In genomic region chr7:142714783-142715498, GRCm38 (mm10) we compare ENCODE assay signal across 8 mouse cellular contexts. TPM values are rescaled to one million over a fixed set of nuclear protein-coding genes. Genes with fewer than 3 reads are reported as not detected.
DNase-seq lines count a peak whose midpoint lies in the region; ATAC-seq and TF ChIP-seq lines count a peak whose summit lies in the region.

No protein-coding gene starts in this region.

- peak; percentile 5 to 36 for DNase-seq in urinary bladder, postnatal 36 days (ENCODE audit: low spot score in 2 of 2)
- no peak for DNase-seq in urinary bladder, adult 2 months (ENCODE audit: low spot score)
- DNase-seq in cerebellum, postnatal 10 days: peak; percentile 81 to 83
- DNase-seq in gastrocnemius, adult 8-10 months (ENCODE audit: low spot score in 2 of 2): peak; percentile 8 to 13
- peak; percentile 79 for DNase-seq in limb, embryonic 11.5 days (ENCODE audit: low spot score)
- peak; percentile 64 for DNase-seq in stomach, postnatal 0 days (ENCODE audit: low spot score)

- H3K4me1 ChIP-seq in intestine, embryonic 15.5 days (replicated peaks): 0 out of 2 replicates have a peak, but pooled peaks cover 3% of the 10 kb centered on the region
- no peaks in the 10 kb centered on the region for H3K4me1 ChIP-seq in limb, embryonic 11.5 days (ENCODE audit: control insufficient read depth, insufficient read depth, low read length)
- no peaks in the 10 kb centered on the region; the same call in 1 of the 2 replicates for H3K4me1 ChIP-seq in midbrain, embryonic 16.5 days (ENCODE audit: control insufficient read depth, insufficient read depth, low read length)
- H3K4me1 ChIP-seq in stomach, postnatal 0 days (replicated peaks; ENCODE audit: control insufficient read depth, insufficient read depth): no peaks in the 10 kb centered on the region

- H3K9me3 ChIP-seq in intestine, embryonic 15.5 days: no peaks in the 10 kb centered on the region
- H3K9me3 ChIP-seq in limb, embryonic 11.5 days (ENCODE audit: control insufficient read depth, low read length): no peaks in the 10 kb centered on the region
- H3K9me3 ChIP-seq in midbrain, embryonic 16.5 days (replicated peaks; ENCODE audit: control insufficient read depth, low read length, poor library complexity, severe bottlenecking): no peaks in the 10 kb centered on the region
- H3K9me3 ChIP-seq in stomach, postnatal 0 days (ENCODE audit: control insufficient read depth, low read length): no peaks in the 10 kb centered on the region

- ATAC-seq in intestine, embryonic 15.5 days: no peak
- no peak for ATAC-seq in limb, embryonic 11.5 days (ENCODE audit: insufficient number of reproducible peaks, low FRiP score, low TSS enrichment, low read depth)
- no peak for ATAC-seq in midbrain, embryonic 16.5 days
- ATAC-seq in stomach, postnatal 0 days (ENCODE audit: low FRiP score, low TSS enrichment): no peak

- no peaks in the 10 kb centered on the region for H3K27me3 ChIP-seq in intestine, embryonic 15.5 days (replicated peaks)
- no peaks in the 10 kb centered on the region for H3K27me3 ChIP-seq in limb, embryonic 11.5 days (ENCODE audit: control insufficient read depth, insufficient read depth, low read length)
- H3K27me3 ChIP-seq in midbrain, embryonic 16.5 days (ENCODE audit: control insufficient read depth, insufficient read depth, low read depth, low read length): no peaks in the 10 kb centered on the region
- H3K27me3 ChIP-seq in stomach, postnatal 0 days (ENCODE audit: control insufficient read depth, insufficient read depth, low read length): no peaks in the 10 kb centered on the region

- H3K36me3 ChIP-seq in intestine, embryonic 15.5 days: no peaks in the 10 kb centered on the region
- no peaks in the 10 kb centered on the region for H3K36me3 ChIP-seq in limb, embryonic 11.5 days (ENCODE audit: control insufficient read depth, insufficient read depth, low read length)
- H3K36me3 ChIP-seq in midbrain, embryonic 16.5 days (ENCODE audit: control insufficient read depth, insufficient read depth, low read length): no peaks in the 10 kb centered on the region
- no peaks in the 10 kb centered on the region for H3K36me3 ChIP-seq in stomach, postnatal 0 days (ENCODE audit: control insufficient read depth, insufficient read depth, low read length)

- TF ChIP-seq CTCF in stomach, postnatal 0 days (IDR thresholded peaks at IDR 0.05; ENCODE audit: low read depth): peak; percentile 87

- H3K27ac ChIP-seq in intestine, embryonic 15.5 days: no peak overlapping the region
- no peak overlapping the region for H3K27ac ChIP-seq in limb, embryonic 11.5 days (replicated peaks; ENCODE audit: low read depth, low read length)
- peak overlapping the region; percentile 55; the same call in 1 of the 2 replicates for H3K27ac ChIP-seq in midbrain, embryonic 16.5 days (ENCODE audit: low read length)
- no peak overlapping the region for H3K27ac ChIP-seq in stomach, postnatal 0 days (replicated peaks)

- TF ChIP-seq EP300 in stomach, postnatal 0 days (optimal IDR thresholded peaks at IDR 0.05): no peak

- H3K4me3 ChIP-seq in intestine, embryonic 15.5 days (replicated peaks): no peak overlapping the region
- no peak overlapping the region for H3K4me3 ChIP-seq in limb, embryonic 11.5 days (ENCODE audit: low read depth, low read length)
- peak overlapping the region; percentile 32 for H3K4me3 ChIP-seq in midbrain, embryonic 16.5 days (ENCODE audit: low read depth, low read length)
- no peak overlapping the region for H3K4me3 ChIP-seq in stomach, postnatal 0 days (ENCODE audit: low read depth, low read length)

- H3K9ac ChIP-seq in intestine, embryonic 15.5 days: no peak overlapping the region
- peak overlapping the region; percentile 49 for H3K9ac ChIP-seq in limb, embryonic 11.5 days (ENCODE audit: low read length)
- H3K9ac ChIP-seq in midbrain, embryonic 16.5 days (ENCODE audit: low read depth, low read length): peak overlapping the region; percentile 74
- no peak overlapping the region for H3K9ac ChIP-seq in stomach, postnatal 0 days (ENCODE audit: low read length)

- H3K4me2 ChIP-seq in intestine, embryonic 15.5 days (replicated peaks): peak overlapping the region; percentile 54
- H3K4me2 ChIP-seq in limb, embryonic 11.5 days (ENCODE audit: low read depth, severe bottlenecking): peak overlapping the region; percentile 27; the same call in 1 of the 2 replicates
- peak overlapping the region; percentile 65 for H3K4me2 ChIP-seq in midbrain, embryonic 16.5 days (ENCODE audit: low read length)
- H3K4me2 ChIP-seq in stomach, postnatal 0 days (replicated peaks; ENCODE audit: low read depth): peak overlapping the region; percentile 31

- 16% methylated on average over 8 of the region's 8 CpGs for WGBS in intestine, embryonic 15.5 days
- 18% methylated on average over 8 of the region's 8 CpGs for WGBS in limb, embryonic 11.5 days
- 12% methylated on average over 8 of the region's 8 CpGs for WGBS in midbrain, embryonic 16.5 days
- WGBS in stomach, postnatal 0 days: 9% methylated on average over 8 of the region's 8 CpGs

RNA-seq across cellular contexts. Expression of gene Ins2, which starts 28.2 kb away (rescaled TPM):
- polyA plus RNA-seq in urinary bladder, adult 2 months (2012; rRNA removed): not detected in 2 replicates
- not detected for total RNA-seq in gastrocnemius, adult 8-10 months (2022)
- polyA plus RNA-seq in intestine, embryonic 15.5 days (2015; fragmentation: Nextera tagmentation; extraction: Ambion mirVana): 272 and 461 TPM in 2 replicates
- not detected in 2 replicates for polyA plus RNA-seq in limb, embryonic 11.5 days (2014; fragmentation: Nextera tagmentation; extraction: Ambion mirVana)
- polyA plus RNA-seq in midbrain, embryonic 16.5 days (2015; fragmentation: Nextera tagmentation; extraction: Ambion mirVana): 0.53 and 1.4 TPM in 2 replicates
- 1.7 and 6.5 TPM in 2 replicates for polyA plus RNA-seq in stomach, postnatal 0 days (2015; fragmentation: Nextera tagmentation; extraction: Ambion mirVana)

RNA-seq across cellular contexts. Expression of gene Gm49394, which starts 45.2 kb away (rescaled TPM):
- not detected in 2 replicates for polyA plus RNA-seq in urinary bladder, adult 2 months (2012; rRNA removed)
- not detected for total RNA-seq in gastrocnemius, adult 8-10 months (2022)
- polyA plus RNA-seq in intestine, embryonic 15.5 days (2015; fragmentation: Nextera tagmentation; extraction: Ambion mirVana): 1.0 and 1.4 TPM in 2 replicates
- polyA plus RNA-seq in limb, embryonic 11.5 days (2014; fragmentation: Nextera tagmentation; extraction: Ambion mirVana): 0.10 TPM in 1 of 2 replicates, not detected in the other
- polyA plus RNA-seq in midbrain, embryonic 16.5 days (2015; fragmentation: Nextera tagmentation; extraction: Ambion mirVana): not detected in 2 replicates
- not detected in 2 replicates for polyA plus RNA-seq in stomach, postnatal 0 days (2015; fragmentation: Nextera tagmentation; extraction: Ambion mirVana)

RNA-seq across cellular contexts. Expression of gene Igf2, which starts 48.3 kb away (rescaled TPM):
- 11.9 and 21.9 TPM in 2 replicates for polyA plus RNA-seq in urinary bladder, adult 2 months (2012; rRNA removed)
- total RNA-seq in gastrocnemius, adult 8-10 months (2022): 10 to 100 TPM; 15.7 to 28.1 (median 22.3) TPM
- polyA plus RNA-seq in intestine, embryonic 15.5 days (2015; fragmentation: Nextera tagmentation; extraction: Ambion mirVana): 958 and 978 TPM in 2 replicates
- 852 and 881 TPM in 2 replicates for polyA plus RNA-seq in limb, embryonic 11.5 days (2014; fragmentation: Nextera tagmentation; extraction: Ambion mirVana)
- 88.2 and 90.7 TPM in 2 replicates for polyA plus RNA-seq in midbrain, embryonic 16.5 days (2015; fragmentation: Nextera tagmentation; extraction: Ambion mirVana)
- 287 and 390 TPM in 2 replicates for polyA plus RNA-seq in stomach, postnatal 0 days (2015; fragmentation: Nextera tagmentation; extraction: Ambion mirVana)

Comparison
In these comparisons a context has a peak if more than half of its experiments do, and no peak if none do; other contexts are left out.
1. H3K9ac ChIP-seq: peak in limb, embryonic 11.5 days (single experiment) and midbrain, embryonic 16.5 days (single experiment); none in intestine, embryonic 15.5 days (single experiment) and stomach, postnatal 0 days (single experiment).
2. RNA of gene Ins2, which starts 28.2 kb away (polyA plus RNA-seq): 272 to 461 TPM in intestine, embryonic 15.5 days; 1.7 to 6.5 TPM in stomach, postnatal 0 days, 0.53 to 1.4 TPM in midbrain, embryonic 16.5 days, not detected in urinary bladder, adult 2 months and not detected in limb, embryonic 11.5 days; every median in the first group is over 10 times any median in the second.
3. Peak in every context shown above with its lines, with median percentiles within 50 percentile points of each other: H3K4me2 ChIP-seq.